Mouse (Mus musculus) embryo, embryonic 10.5 days (tissue): ENCODE measurements at regions not wholly inside any gene's neighbourhood (a gene's known extent, or its start where the extent isn't known, plus 50 kb on each side); places are given as distances from the start of the nearest gene placed in this dataset.
"Not testable (repeated sequence)": the region's sequence is repeated elsewhere in the genome, so short reads cannot be mapped to it uniquely, and the experiment has no call there.

Experiments
- DNase-seq: peaks from one replicate; pipeline ENCODE4 v3.0.0-alpha.2; 2015; ENCODE audit warnings: low spot score

DNA sequence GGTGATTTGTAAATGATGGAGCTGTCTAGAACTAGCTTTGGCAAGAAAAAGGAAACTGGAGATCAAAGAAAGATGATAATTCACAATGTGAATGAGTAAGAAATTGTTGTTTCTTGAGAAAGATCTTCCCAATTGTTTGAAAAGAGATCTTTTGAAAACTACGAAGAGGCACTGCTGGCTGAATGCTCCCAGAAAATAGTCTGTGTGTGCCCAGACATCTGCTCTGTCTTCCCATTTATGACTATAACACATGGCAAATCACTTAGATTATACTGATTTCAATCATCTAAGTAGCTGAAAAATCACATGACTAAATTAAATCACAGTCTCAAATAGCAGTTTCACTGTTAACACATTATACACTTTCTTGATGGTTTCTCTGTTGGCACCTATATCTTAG, 434.2 kb upstream of the Sema6d start:
- no peak for DNase-seq

GRCm38 (mm10) chr2:123688290-123689030, 401.3 kb upstream of the Sema6d start:
- no peak for DNase-seq

DNA sequence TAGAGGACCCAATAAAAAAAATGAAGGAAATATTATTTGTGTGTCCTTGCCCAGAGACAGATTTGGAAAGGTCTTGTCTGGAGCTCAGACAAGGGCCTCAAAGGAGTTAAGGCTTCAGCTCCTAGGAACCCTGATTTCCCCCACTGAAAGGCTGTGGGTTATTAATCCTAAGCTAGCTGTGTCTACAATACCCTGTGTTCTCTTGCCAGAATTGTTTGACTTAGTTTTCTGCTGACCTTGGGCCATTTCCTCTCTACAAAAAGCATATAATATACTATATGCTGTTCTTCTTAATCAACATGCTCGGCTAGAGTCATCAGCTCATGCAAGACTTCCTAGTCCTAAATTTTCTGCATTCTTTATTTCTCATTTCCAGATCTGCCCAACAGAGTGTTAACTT, 400.0 kb upstream of the Sema6d start:
- DNase-seq: no peak

- no peak for DNase-seq
Observed at GRCm38 (mm10) chr2:123739688-123740087, 350.1 kb upstream of the Sema6d start.

GRCm38 (mm10) chr2:123740541-123740940, 349.2 kb upstream of the Sema6d start:
- DNase-seq: no peak

- no peak for DNase-seq
Observed at GRCm38 (mm10) chr2:123754220-123754619, 335.5 kb upstream of the Sema6d start.

- DNase-seq: not testable (repeated sequence)
Observed at GRCm38 (mm10) chr2:123754656-123755499, 334.9 kb upstream of the Sema6d start.

- no peak for DNase-seq
Observed at GRCm38 (mm10) chr2:123799226-123799786, 290.5 kb upstream of the Sema6d start.

DNA sequence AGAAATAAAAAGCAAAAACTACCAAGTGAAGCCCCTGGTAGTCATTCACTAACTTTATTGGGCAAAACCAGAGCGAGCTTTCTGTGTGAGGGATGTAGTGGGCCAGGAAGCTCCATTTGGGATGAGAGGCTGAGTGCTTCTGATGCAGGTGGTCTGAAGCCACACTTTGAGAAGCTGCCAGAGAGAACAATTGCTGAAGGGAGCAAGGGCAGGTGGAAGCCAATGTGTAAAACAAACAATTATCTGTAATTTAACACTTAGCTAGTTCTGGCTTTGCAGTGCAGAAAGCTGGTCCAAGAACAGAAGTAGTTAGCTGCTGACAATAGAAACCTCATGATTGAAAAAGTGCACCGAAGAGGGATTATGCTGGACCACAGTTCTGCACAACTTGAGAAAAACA, 284.1 kb upstream of the Sema6d start:
- no peak for DNase-seq

DNA sequence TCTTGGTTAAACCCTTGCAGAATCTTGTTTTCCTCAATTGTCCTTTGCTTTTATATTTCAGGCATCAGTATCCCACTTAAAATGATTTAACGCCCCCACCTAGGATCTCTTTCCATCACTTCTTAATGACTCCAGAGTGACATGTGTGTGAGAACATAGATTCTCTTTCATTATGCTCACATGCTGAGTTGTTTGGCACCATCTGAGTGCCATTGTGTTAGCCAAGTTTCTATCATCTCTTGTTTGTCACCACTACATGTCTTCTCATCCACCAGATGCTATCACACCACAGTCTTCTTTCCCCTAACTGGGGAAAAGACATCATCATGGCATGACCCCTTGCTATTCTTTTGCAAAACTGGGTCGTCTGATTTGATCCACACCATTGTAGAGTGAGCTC, 283.4 kb upstream of the Sema6d start:
- no peak for DNase-seq

- peak; percentile 33 for DNase-seq
Observed at GRCm38 (mm10) chr2:123813182-123813949, 276.4 kb upstream of the Sema6d start.

DNA sequence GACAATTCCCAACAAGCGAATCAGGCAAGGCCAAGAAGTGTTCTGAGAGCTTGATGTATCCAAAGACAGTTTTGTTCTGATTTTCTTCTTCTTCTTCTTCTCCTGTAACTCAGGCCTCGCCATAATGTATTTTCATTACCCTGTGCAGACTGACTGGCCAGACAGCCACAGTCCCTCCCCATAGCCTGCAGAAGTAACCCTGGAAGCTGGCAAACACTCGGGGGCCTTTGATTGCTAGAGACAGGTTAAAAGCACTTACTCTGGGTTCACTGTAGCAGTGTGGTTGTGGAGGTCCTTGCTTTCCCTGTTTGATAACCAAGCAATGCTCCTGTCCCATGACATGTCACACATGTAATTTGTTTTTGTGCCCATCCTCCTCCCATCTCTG, 275.8 kb upstream of the Sema6d start:
- no peak for DNase-seq

- no peak for DNase-seq
Observed at GRCm38 (mm10) chr2:123816627-123817026, 273.1 kb upstream of the Sema6d start.

DNA sequence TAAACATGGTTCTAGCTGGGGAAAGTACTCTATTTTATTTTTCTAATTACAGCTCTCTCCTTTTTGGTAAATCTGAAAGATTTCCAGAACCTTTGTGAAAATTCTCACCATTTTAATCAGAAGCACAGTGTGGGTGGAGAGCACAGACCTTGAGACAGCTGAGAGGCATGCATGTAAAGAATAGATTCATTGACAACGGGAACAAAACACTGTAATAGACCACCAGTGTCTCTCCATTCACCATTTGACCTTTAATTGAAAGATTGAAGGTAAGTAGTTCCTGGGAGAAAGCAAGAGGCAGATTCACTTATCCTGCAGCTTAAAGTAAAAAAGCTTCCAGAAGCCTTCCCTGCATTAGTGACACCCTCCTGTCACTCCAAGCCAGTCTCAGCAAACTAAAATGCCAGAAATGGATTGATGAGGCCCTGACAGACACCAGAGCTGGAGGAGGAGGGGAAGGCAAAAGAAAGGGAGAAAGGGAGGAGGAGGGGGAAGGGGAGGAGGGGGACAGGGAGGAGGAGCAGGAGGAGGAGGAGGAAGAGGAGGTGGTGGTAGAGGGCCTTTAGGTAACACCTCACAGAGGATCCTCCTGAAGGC, 256.1 kb upstream of the Sema6d start:
- no peak for DNase-seq
